17 mouse cellular contexts compared by ENCODE assay signal in genomic region chr11:72176553-72176952, GRCm38 (mm10). TPM values are rescaled to one million over a fixed set of nuclear protein-coding genes. Genes with fewer than 3 reads are reported as not detected.
DNase-seq lines count a peak whose midpoint lies in the region; ATAC-seq and TF ChIP-seq lines count a peak whose summit lies in the region.
"Had no signal": no experiment of that assay in that cellular context is flagged by ENCODE, and none has a peak within 500 bp of the region (broad histone marks: within the 10 kb centered on the region; RNA-seq: fewer than 3 reads in every experiment).

No protein-coding gene starts in this region.

- no peak for ATAC-seq in hindbrain, embryonic 11.5 days (ENCODE audit: low FRiP score)
- no peak for ATAC-seq in hindbrain, embryonic 13.5 days (ENCODE audit: low FRiP score)
- ATAC-seq in intestine, embryonic 15.5 days, result no peak
- ATAC-seq: CD4-positive, CD25-positive, alpha-beta regulatory T cell, adult 4 months; lung, postnatal 0 days had no signal

- in situ Hi-C loops in ES-E14 (cut with MboI; ENCODE audit: low sequenced_read_pairs in 2 of 2, unreplicated experiment in 2 of 2), result no loop called here

- peak; percentile 30 for DNase-seq in hindbrain, embryonic 11.5 days (ENCODE audit: low spot score)
- DNase-seq in ES-E14 (ENCODE audit: low read depth, low spot score), result peak; percentile 37
- peak; percentile 69 for DNase-seq in brain, adult 2 months (ENCODE audit: low read depth, low spot score)
- peak; percentile 39 for DNase-seq in mesoderm, embryonic 11.5 days (ENCODE audit: low read depth, low spot score)
- DNase-seq in right cerebral cortex, postnatal 14 days, result no peak
- DNase-seq: cerebellum, adult 18-20 months; kidney, adult 8-10 months; kidney, postnatal 4 days; thymus, adult 2 months had no signal

- H3K27me3 ChIP-seq in hindbrain, embryonic 11.5 days (ENCODE audit: control insufficient read depth, insufficient read depth, low read length), result no peaks in the 10 kb centered on the region
- no peaks in the 10 kb centered on the region for H3K27me3 ChIP-seq in hindbrain, embryonic 13.5 days
- no peaks in the 10 kb centered on the region for H3K27me3 ChIP-seq in intestine, embryonic 15.5 days (replicated peaks)
- H3K27me3 ChIP-seq: embryonic facial prominence, embryonic 15.5 days had no signal

- no peak overlapping the region for H3K4me2 ChIP-seq in hindbrain, embryonic 11.5 days (replicated peaks; ENCODE audit: low read depth, low read length)
- no peak overlapping the region for H3K4me2 ChIP-seq in hindbrain, embryonic 13.5 days
- H3K4me2 ChIP-seq in intestine, embryonic 15.5 days (replicated peaks), result no peak overlapping the region
- H3K4me2 ChIP-seq: embryonic facial prominence, embryonic 15.5 days had no signal

- no peaks in the 10 kb centered on the region for H3K9me3 ChIP-seq in hindbrain, embryonic 11.5 days (ENCODE audit: control insufficient read depth, low read length)
- no peaks in the 10 kb centered on the region for H3K9me3 ChIP-seq in hindbrain, embryonic 13.5 days
- no peaks in the 10 kb centered on the region for H3K9me3 ChIP-seq in ES-E14 (ENCODE audit: control insufficient read depth, insufficient read depth, low read depth, low read length)
- H3K9me3 ChIP-seq in intestine, embryonic 15.5 days, result no peaks in the 10 kb centered on the region
- H3K9me3 ChIP-seq: embryonic facial prominence, embryonic 15.5 days had no signal

- H3K27ac ChIP-seq in hindbrain, embryonic 11.5 days (ENCODE audit: low read depth, low read length), result no peak overlapping the region
- H3K27ac ChIP-seq in hindbrain, embryonic 13.5 days, result no peak overlapping the region
- no peak overlapping the region for H3K27ac ChIP-seq in ES-E14 (ENCODE audit: insufficient read depth, low read depth, low read length, poor library complexity, severe bottlenecking)
- H3K27ac ChIP-seq in intestine, embryonic 15.5 days, result no peak overlapping the region
- H3K27ac ChIP-seq: embryonic facial prominence, embryonic 15.5 days; liver, embryonic 14.5 days had no signal

- H3K4me3 ChIP-seq in hindbrain, embryonic 11.5 days (ENCODE audit: low read depth, low read length), result no peak overlapping the region
- no peak overlapping the region for H3K4me3 ChIP-seq in hindbrain, embryonic 13.5 days
- H3K4me3 ChIP-seq in ES-E14 (ENCODE audit: insufficient read depth in 1 of 2, low read depth in 1 of 2, low read length in 2 of 2, poor library complexity in 1 of 2, severe bottlenecking in 1 of 2), result no peak overlapping the region
- no peak overlapping the region for H3K4me3 ChIP-seq in intestine, embryonic 15.5 days (replicated peaks)
- H3K4me3 ChIP-seq: embryonic facial prominence, embryonic 15.5 days had no signal

- no peak overlapping the region for H3K9ac ChIP-seq in hindbrain, embryonic 11.5 days (ENCODE audit: low read depth, low read length)
- no peak overlapping the region for H3K9ac ChIP-seq in hindbrain, embryonic 13.5 days
- no peak overlapping the region for H3K9ac ChIP-seq in ES-E14 (ENCODE audit: insufficient read depth, low read depth, low read length, poor library complexity, severe bottlenecking)
- no peak overlapping the region for H3K9ac ChIP-seq in intestine, embryonic 15.5 days
- H3K9ac ChIP-seq: embryonic facial prominence, embryonic 15.5 days; liver, embryonic 14.5 days had no signal

- H3K4me1 ChIP-seq in hindbrain, embryonic 11.5 days (replicated peaks; ENCODE audit: control insufficient read depth, insufficient read depth, low read length), result no peaks in the 10 kb centered on the region
- peaks cover 4% of the 10 kb centered on the region; the same call in 1 of the 2 replicates for H3K4me1 ChIP-seq in hindbrain, embryonic 13.5 days (replicated peaks)
- peaks cover 0 to 2% of the 10 kb centered on the region in 2 experiments; a peak in 2 of 4 replicates for H3K4me1 ChIP-seq in ES-E14 (ENCODE audit: control insufficient read depth in 2 of 2, insufficient read depth in 2 of 2, low read length in 2 of 2, poor library complexity in 1 of 2)
- no peaks in the 10 kb centered on the region for H3K4me1 ChIP-seq in intestine, embryonic 15.5 days (replicated peaks)
- H3K4me1 ChIP-seq: embryonic facial prominence, embryonic 15.5 days had no signal

- 32% methylated on average over 3 of the region's 3 CpGs for WGBS in hindbrain, embryonic 11.5 days
- 25% methylated on average over 3 of the region's 3 CpGs for WGBS in hindbrain, embryonic 13.5 days
- WGBS in intestine, embryonic 15.5 days, result 81% methylated on average over 3 of the region's 3 CpGs

- 0 out of 2 replicates have a peak, but pooled peaks cover 4% of the 10 kb centered on the region for H3K36me3 ChIP-seq in hindbrain, embryonic 11.5 days (ENCODE audit: control insufficient read depth, insufficient read depth, low read length)
- peaks cover 88% of the 10 kb centered on the region for H3K36me3 ChIP-seq in hindbrain, embryonic 13.5 days
- peaks cover 8% of the 10 kb centered on the region; the same call in 1 of the 2 replicates for H3K36me3 ChIP-seq in ES-E14 (ENCODE audit: control insufficient read depth, insufficient read depth, low read length, poor library complexity, severe bottlenecking)
- H3K36me3 ChIP-seq in intestine, embryonic 15.5 days, result peaks cover 14% of the 10 kb centered on the region; the same call in 1 of the 2 replicates

TF ChIP-seq in ES-E14, 5 proteins besides CTCF, POLR2A, EP300 and RAD21:
- TF ChIP-seq ZC3H11A (IDR thresholded peaks at IDR 0.05; ENCODE audit: borderline replicate concordance, low read depth, low read length), result no peak
- TF ChIP-seq HCFC1 (IDR thresholded peaks at IDR 0.05; ENCODE audit: borderline replicate concordance, insufficient read depth, low read length), result no peak
- no peak for TF ChIP-seq CHD2 (IDR thresholded peaks at IDR 0.05; ENCODE audit: low read depth, low read length)
- no peak for TF ChIP-seq ZNF384 (IDR thresholded peaks at IDR 0.05; ENCODE audit: low read depth, low read length)
- no peak for TF ChIP-seq MAFK (IDR thresholded peaks at IDR 0.05; ENCODE audit: insufficient read depth, low read depth, low read length)
TF ChIP-seq in ES-E14: peak in this region for 0.

RNA-seq across cellular contexts. Expression of gene Gm43951, which starts 30.1 kb away (rescaled TPM):
- polyA plus RNA-seq in hindbrain, embryonic 11.5 days (2014; fragmentation: Nextera tagmentation; extraction: Ambion mirVana), result 0.11 TPM in 1 of 2 replicates, not detected in the other
- 1.3 and 1.5 TPM in 2 replicates for polyA plus RNA-seq in hindbrain, embryonic 13.5 days (2015; fragmentation: Nextera tagmentation; extraction: Ambion mirVana)
- 2.8 and 5.1 TPM in 2 replicates for total RNA-seq in ES-E14 (2012; rRNA removed)
- 0.20 and 0.21 TPM in 2 replicates for polyA plus RNA-seq in intestine, embryonic 15.5 days (2015; fragmentation: Nextera tagmentation; extraction: Ambion mirVana)
- polyA plus RNA-seq: CD4-positive, CD25-positive, alpha-beta regulatory T cell, adult 4 months; heart, embryonic 14.5 days had no signal

RNA-seq across cellular contexts. Expression of gene 4933427D14Rik, which starts 30.7 kb away (rescaled TPM):
- 15.6 and 17.8 TPM in 2 replicates for polyA plus RNA-seq in hindbrain, embryonic 11.5 days (2014; fragmentation: Nextera tagmentation; extraction: Ambion mirVana)
- 26.3 and 28.4 TPM in 2 replicates for polyA plus RNA-seq in hindbrain, embryonic 13.5 days (2015; fragmentation: Nextera tagmentation; extraction: Ambion mirVana)
- 8.3 and 8.5 TPM in 2 replicates for total RNA-seq in ES-E14 (2012; rRNA removed)
- polyA plus RNA-seq in intestine, embryonic 15.5 days (2015; fragmentation: Nextera tagmentation; extraction: Ambion mirVana), result 12.7 and 15.2 TPM in 2 replicates

RNA-seq across cellular contexts. Expression of gene Txndc17, which starts 30.8 kb away (rescaled TPM):
- polyA plus RNA-seq in hindbrain, embryonic 11.5 days (2014; fragmentation: Nextera tagmentation; extraction: Ambion mirVana), result 169 and 181 TPM in 2 replicates
- 160 and 166 TPM in 2 replicates for polyA plus RNA-seq in hindbrain, embryonic 13.5 days (2015; fragmentation: Nextera tagmentation; extraction: Ambion mirVana)
- 77.1 and 126 TPM in 2 replicates for total RNA-seq in ES-E14 (2012; rRNA removed)
- 340 and 361 TPM in 2 replicates for polyA plus RNA-seq in intestine, embryonic 15.5 days (2015; fragmentation: Nextera tagmentation; extraction: Ambion mirVana)

RNA-seq across cellular contexts. Expression of gene Med31, which starts 38.8 kb away (rescaled TPM):
- polyA plus RNA-seq in hindbrain, embryonic 11.5 days (2014; fragmentation: Nextera tagmentation; extraction: Ambion mirVana), result 58.8 and 61.7 TPM in 2 replicates
- polyA plus RNA-seq in hindbrain, embryonic 13.5 days (2015; fragmentation: Nextera tagmentation; extraction: Ambion mirVana), result 62.5 and 67.2 TPM in 2 replicates
- 21.5 and 28.6 TPM in 2 replicates for total RNA-seq in ES-E14 (2012; rRNA removed)
- polyA plus RNA-seq in intestine, embryonic 15.5 days (2015; fragmentation: Nextera tagmentation; extraction: Ambion mirVana), result 33.0 and 34.3 TPM in 2 replicates

RNA-seq across cellular contexts. Expression of gene Pitpnm3, which starts 41.0 kb away (rescaled TPM):
- polyA plus RNA-seq in hindbrain, embryonic 11.5 days (2014; fragmentation: Nextera tagmentation; extraction: Ambion mirVana), result 0.45 and 0.48 TPM in 2 replicates
- polyA plus RNA-seq in hindbrain, embryonic 13.5 days (2015; fragmentation: Nextera tagmentation; extraction: Ambion mirVana), result 1.9 and 2.0 TPM in 2 replicates
- total RNA-seq in ES-E14 (2012; rRNA removed), result 0.32 and 0.36 TPM in 2 replicates
- 0.50 and 0.62 TPM in 2 replicates for polyA plus RNA-seq in intestine, embryonic 15.5 days (2015; fragmentation: Nextera tagmentation; extraction: Ambion mirVana)
- total RNA-seq: hematopoietic stem cell, adult 5-6 weeks had no signal
